Mouse (Mus musculus): ENCODE data around the gene Trpc1.

DNA sequence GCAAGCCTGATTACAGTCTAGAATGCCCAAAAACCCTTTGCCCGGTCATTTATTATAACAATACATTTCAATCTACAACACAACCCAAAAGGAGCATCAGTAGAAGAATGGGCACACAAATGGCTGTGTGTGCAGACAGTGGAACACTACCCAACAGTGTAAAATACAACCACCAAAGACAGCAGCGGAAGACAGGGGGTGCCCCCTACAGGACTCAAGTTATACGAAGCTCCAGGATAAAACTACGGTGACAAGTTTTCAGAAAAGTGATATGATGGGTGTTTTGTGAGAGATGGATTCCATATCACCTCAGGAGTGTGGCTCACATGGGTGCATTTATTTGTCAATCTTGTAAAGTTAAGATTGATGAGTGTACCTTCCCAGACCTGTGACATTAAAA is 74.2 kb downstream of the Trpc1 start:
- TF ChIP-seq CTCF (IDR thresholded peaks at IDR 0.05; ENCODE audit: control insufficient read depth, insufficient read depth, insufficient replicate concordance, low read depth, low read length) (no peak), POLR2A (IDR thresholded peaks at IDR 0.05; ENCODE audit: control insufficient read depth, low read depth, low read length) (no peak)

Data from testis, adult 2 months (tissue).